Mouse (Mus musculus) lung, postnatal 0 days (tissue): ENCODE results near the gene Zfp524. TPM values are rescaled to one million over a fixed set of nuclear protein-coding genes. Genes with fewer than 3 reads are reported as not detected.
A peak's percentile ranks its signal among the peaks of the same experiment; 100 is the strongest.

ENCODE experiments used
- ATAC-seq: fragments of 200-750 bp; cut with Nextera tagmentation; 2 replicates; pipeline ENCODE4 v1.8.0; 2017; ENCODE audit warnings: moderate library complexity
- DNase-seq: peaks from one replicate; pipeline ENCODE4 v3.0.0-alpha.2; 2016; ENCODE audit warnings: low spot score
- H3K27ac ChIP-seq: fragments of 300-500 bp; sonication (generic); 2 replicates; pipeline ENCODE4 v1.5.1; 2014; ENCODE audit warnings: antibody characterized with exemption, mild to moderate bottlenecking, low read length, mixed read lengths
- H3K27me3 ChIP-seq: fragments of 300-500 bp; sonication (generic); replicated peaks from 2 replicates; pipeline ENCODE4 v1.6.1; 2014; ENCODE audit warnings: low read length, mixed read lengths; ENCODE audit not compliant: insufficient read depth
- H3K36me3 ChIP-seq: fragments of 300-500 bp; sonication (generic); 2 replicates; pipeline ENCODE4 v1.6.1; 2014; ENCODE audit warnings: low read length, mixed read lengths; ENCODE audit not compliant: insufficient read depth
- H3K4me1 ChIP-seq: fragments of 300-500 bp; sonication (generic); 2 replicates; pipeline ENCODE4 v1.6.1; 2014; ENCODE audit warnings: antibody characterized with exemption, low read depth, low read length, mixed read lengths; ENCODE audit not compliant: insufficient read depth
- H3K4me2 ChIP-seq: fragments of 300-500 bp; sonication (generic); replicated peaks from 2 replicates; pipeline ENCODE4 v1.6.1; 2014; ENCODE audit warnings: low read depth, mild to moderate bottlenecking, low read length, moderate library complexity, mixed read lengths
- H3K4me3 ChIP-seq: fragments of 300-500 bp; sonication (generic); 2 replicates; pipeline ENCODE4 v1.5.1; 2014; ENCODE audit warnings: low read depth, low read length
- H3K9ac ChIP-seq: fragments of 300-500 bp; sonication (generic); replicated peaks from 2 replicates; pipeline ENCODE4 v1.6.1; 2014; ENCODE audit warnings: low read depth, mild to moderate bottlenecking
- H3K9me3 ChIP-seq: fragments of 300-500 bp; sonication (generic); 2 replicates; pipeline ENCODE4 v1.6.1; 2016; ENCODE audit warnings: low read length, mixed read lengths
- CTCF ChIP-seq: IDR thresholded peaks from 2 replicates; pipeline ENCODE4 v1.5.1; 2016; ENCODE audit warnings: antibody characterized with exemption, mild to moderate bottlenecking
- EP300 ChIP-seq: IDR thresholded peaks from 2 replicates; pipeline ENCODE4 v1.6.1; 2016; ENCODE audit warnings: antibody characterized with exemption, mild to moderate bottlenecking, control low read depth
- WGBS: fragments of 180-500 bp; shearing (Covaris S2); extraction: QIAGEN DNeasy Blood & Tissue Kit; methylation state at CpG from one replicate; pipeline ENCODE4 v1.1.7; 2014; 5-methylcytosine and 5-hydroxymethylcytosine counted together
- polyA plus RNA-seq: library from polyadenylated mRNA; unstranded; fragments of >200 nt; fragmentation: Nextera tagmentation; extraction: Ambion mirVana; gene quantifications from 2 replicates; pipeline ENCODE4 v1.2.1, GENCODE M21; 2015

Zfp524 gene
- polyA plus RNA-seq, 1 experiment from 2014 or later, result 22.4 TPM

GRCm38 (mm10) chr7:5031496-5031895 is 17.3 kb downstream of the Zfp524 start:
- Histone ChIP-seq H3K27me3 (no peaks in the 10 kb centered on the region), H3K9me3 (peaks cover 25% of the 10 kb centered on the region), H3K4me1 (no peaks in the 10 kb centered on the region), H3K9ac (no peak overlapping the region), H3K36me3 (peaks cover 51% of the 10 kb centered on the region), H3K4me3 (no peak overlapping the region), H3K27ac (no peak overlapping the region), H3K4me2 (no peak overlapping the region)
- TF ChIP-seq CTCF, result no peak
- TF ChIP-seq EP300, result no peak
- DNase-seq, result no peak
- 86% methylated on average over 41 of the region's 46 CpGs for WGBS
- no peak for ATAC-seq

- Histone ChIP-seq H3K9ac (no peak within 1 kb of the TSS), H3K27me3 (no peaks in the 10 kb centered on the region), H3K4me3 (no peak within 1 kb of the TSS), H3K4me1 (no peaks in the 10 kb centered on the region), H3K9me3 (peaks cover 25% of the 10 kb centered on the region), H3K36me3 (peaks cover 46% of the 10 kb centered on the region), H3K4me2 (no peak within 1 kb of the TSS), H3K27ac (no peak within 1 kb of the TSS)
- WGBS, result 90% methylated on average over 3 of the region's 3 CpGs
- DNase-seq (no peak), ATAC-seq (no peak)
- TF ChIP-seq EP300, result no peak
- no peak for TF ChIP-seq CTCF
Measured at GRCm38 (mm10) chr7:5033818-5034217, 19.6 kb downstream of the Zfp524 start, which contains the start of gene 4632433K11Rik. 4632433K11Rik (plus strand) TSS chr7:5034118.

- 96% methylated on average over 17 of the region's 17 CpGs for WGBS
- TF ChIP-seq CTCF (no peak), EP300 (no peak)
- Histone ChIP-seq H3K9ac (no peak overlapping the region), H3K9me3 (peaks cover 13% of the 10 kb centered on the region), H3K4me1 (no peaks in the 10 kb centered on the region), H3K4me3 (no peak overlapping the region), H3K36me3 (peaks cover 28% of the 10 kb centered on the region), H3K27ac (no peak overlapping the region), H3K4me2 (no peak overlapping the region), H3K27me3 (no peaks in the 10 kb centered on the region)
- no peak for DNase-seq
- ATAC-seq, result no peak
Measured at GRCm38 (mm10) chr7:5035628-5036027, 21.4 kb downstream of the Zfp524 start.

GRCm38 (mm10) chr7:5036136-5036535 is 21.9 kb downstream of the Zfp524 start:
- peaks cover 8% of the 10 kb centered on the region for H3K9me3 ChIP-seq
- no peak overlapping the region for H3K4me2 ChIP-seq
- H3K27me3 ChIP-seq, result no peaks in the 10 kb centered on the region
- no peak overlapping the region for H3K27ac ChIP-seq
- peaks cover 23% of the 10 kb centered on the region for H3K36me3 ChIP-seq
- H3K4me1 ChIP-seq, result no peaks in the 10 kb centered on the region
- TF ChIP-seq EP300 (no peak), CTCF (no peak)
- WGBS, result 89% methylated on average over 9 of the region's 9 CpGs
- no peak overlapping the region for H3K4me3 ChIP-seq
- ATAC-seq (no peak), DNase-seq (no peak)
- no peak overlapping the region for H3K9ac ChIP-seq

- Histone ChIP-seq H3K36me3 (peaks cover 14% of the 10 kb centered on the region), H3K9me3 (no peaks in the 10 kb centered on the region), H3K4me1 (no peaks in the 10 kb centered on the region), H3K27ac (no peak overlapping the region), H3K4me2 (no peak overlapping the region), H3K9ac (no peak overlapping the region), H3K4me3 (no peak overlapping the region), H3K27me3 (no peaks in the 10 kb centered on the region)
- 96% methylated on average over 7 of the region's 7 CpGs for WGBS
- ATAC-seq, result no peak
- TF ChIP-seq CTCF, result no peak
- no peak for TF ChIP-seq EP300
- no peak for DNase-seq
Measured at GRCm38 (mm10) chr7:5037026-5037425, 22.8 kb downstream of the Zfp524 start.

- H3K9ac ChIP-seq, result no peak overlapping the region
- DNase-seq (no peak), ATAC-seq (no peak)
- no peaks in the 10 kb centered on the region for H3K9me3 ChIP-seq
- peaks cover 9% of the 10 kb centered on the region for H3K36me3 ChIP-seq
- H3K4me1 ChIP-seq, result no peaks in the 10 kb centered on the region
- peak overlapping the region; percentile 53; the same call in 1 of the 2 replicates for H3K4me3 ChIP-seq
- H3K27ac ChIP-seq, result peak overlapping the region; percentile 94; the same call in 1 of the 2 replicates
- TF ChIP-seq EP300, result no peak
- TF ChIP-seq CTCF, result no peak
- H3K27me3 ChIP-seq, result no peaks in the 10 kb centered on the region
- WGBS, result 83% methylated on average over 8 of the region's 8 CpGs
- peak overlapping the region; percentile 41 for H3K4me2 ChIP-seq
Measured at GRCm38 (mm10) chr7:5037467-5037866, 23.3 kb downstream of the Zfp524 start.

GRCm38 (mm10) chr7:5038109-5038732 is 24.0 kb downstream of the Zfp524 start, which contains the start of gene Zfp784:
Zfp784 (minus strand) TSS chr7:5038446.
- H3K27me3 ChIP-seq, result no peaks in the 10 kb centered on the region
- peaks cover 3% of the 10 kb centered on the region; the same call in 1 of the 2 replicates for H3K36me3 ChIP-seq
- H3K9ac ChIP-seq, result peak within 1 kb of the TSS; percentile 60
- H3K4me2 ChIP-seq, result peak within 1 kb of the TSS; percentile 41
- H3K4me1 ChIP-seq, result no peaks in the 10 kb centered on the region
- peak within 1 kb of the TSS; percentile 94 for H3K27ac ChIP-seq
- WGBS, result 3% methylated on average over 47 of the region's 48 CpGs
- ATAC-seq (peak; percentile 99), DNase-seq (peak; percentile 96)
- H3K9me3 ChIP-seq, result no peaks in the 10 kb centered on the region
- peak within 1 kb of the TSS; percentile 53 for H3K4me3 ChIP-seq
- TF ChIP-seq CTCF (no peak), EP300 (no peak)
